Mouse (Mus musculus): Measurements from ENCODE around the gene Prpmp5. TPM values are rescaled to one million over a fixed set of nuclear protein-coding genes. Genes with fewer than 3 reads are reported as not detected.
"Not testable (repeated sequence)": the region's sequence is repeated elsewhere in the genome, so short reads cannot be mapped to it uniquely, and the experiment has no call there.

The Prpmp5 gene
- total RNA-seq (2014; rRNA removed; ENCODE audit: low replicate concordance) (not detected in 2 replicates), polyA plus RNA-seq (2015; fragmentation: Nextera tagmentation; extraction: Ambion mirVana) (not detected in 2 replicates)

- not testable (repeated sequence) for H3K4me2 ChIP-seq (ENCODE audit: low read depth, low read length); H3K27me3 ChIP-seq (ENCODE audit: control insufficient read depth, insufficient read depth, low read length)
These were observed at the start of gene Prpmp5 for GRCm38 (mm10) chr6:132314657-132315056. TSS of gene Prpmp5 (minus strand) at chr6:132314757.

GRCm38 (mm10) chr6:132364034-132364433 lies 49.5 kb upstream of the Prpmp5 start, which contains the start of gene Gm8882:
TSS of gene Gm8882 (minus strand) at chr6:132364134.
- H3K4me2 ChIP-seq (ENCODE audit: low read depth, low read length); DNase-seq (ENCODE audit: low spot score); H3K36me3 ChIP-seq (replicated peaks; ENCODE audit: control insufficient read depth, insufficient read depth, low read length); H3K4me3 ChIP-seq (ENCODE audit: low read depth, low read length); H3K27ac ChIP-seq (ENCODE audit: low read depth); ATAC-seq (ENCODE audit: insufficient read depth, low read depth); H3K27me3 ChIP-seq (ENCODE audit: control insufficient read depth, insufficient read depth, low read length); H3K9me3 ChIP-seq (replicated peaks; ENCODE audit: control insufficient read depth, low read length); H3K9ac ChIP-seq (replicated peaks; ENCODE audit: low read depth, low read length); H3K4me1 ChIP-seq (ENCODE audit: control insufficient read depth, insufficient read depth): not testable (repeated sequence)
- 53% methylated on average over 1 of the region's 1 CpGs for WGBS

More at GRCm38 (mm10) chr6:132314657-132315056, at the start of gene Prpmp5:
- not testable (repeated sequence) for H3K9ac ChIP-seq (replicated peaks; ENCODE audit: low read depth, low read length); H3K36me3 ChIP-seq (replicated peaks; ENCODE audit: control insufficient read depth, insufficient read depth, low read length); DNase-seq (ENCODE audit: low spot score); H3K4me1 ChIP-seq (ENCODE audit: control insufficient read depth, insufficient read depth); ATAC-seq (ENCODE audit: insufficient read depth, low read depth); H3K9me3 ChIP-seq (replicated peaks; ENCODE audit: control insufficient read depth, low read length); H3K4me3 ChIP-seq (ENCODE audit: low read depth, low read length); H3K27ac ChIP-seq (ENCODE audit: low read depth)

Other genes starting within 250 kb of the Prpmp5 start
- not detected in 2 replicates for gene Prb1, start 104.2 kb downstream of the Prpmp5 start, total RNA-seq (2014; rRNA removed; ENCODE audit: low replicate concordance)
- gene Prb1, start 104.2 kb downstream of the Prpmp5 start, polyA plus RNA-seq (2015; fragmentation: Nextera tagmentation; extraction: Ambion mirVana), result not detected in 2 replicates
- not detected in 2 replicates for gene Gm8882, start 49.4 kb upstream of the Prpmp5 start, total RNA-seq (2014; rRNA removed; ENCODE audit: low replicate concordance)
- gene Gm8882, start 49.4 kb upstream of the Prpmp5 start, polyA plus RNA-seq (2015; fragmentation: Nextera tagmentation; extraction: Ambion mirVana), result not detected in 2 replicates

All from heart, postnatal 0 days (tissue).